Mouse (Mus musculus) kidney, postnatal 25 days (tissue): Measurements from ENCODE around the gene Exoc3l.

Source experiments
- DNase-seq, 2 experiments: peaks; one replicate each; pipeline ENCODE4 v3.0.0; 2021; ENCODE audit warnings: mixed read lengths in 2 of 2

Exoc3l gene

GRCm38 (mm10) chr8:105266775-105267174 lies 29.1 kb downstream of the Exoc3l start:
- DNase-seq: no peak

- peak in 1 of 2 experiments; percentile 59 for DNase-seq
These were observed 30.8 kb downstream of the Exoc3l start for GRCm38 (mm10) chr8:105265128-105265527.

GRCm38 (mm10) chr8:105264024-105264982 lies 31.6 kb downstream of the Exoc3l start, which contains the start of the genes Tradd and Fbxl8:
Tradd (minus strand) TSS chr8:105264609.
Fbxl8 (plus strand) TSS chr8:105264648.
- DNase-seq: peak; percentile 82 to 89

- DNase-seq: peak in 1 of 2 experiments; percentile 18
These were observed 32.5 kb downstream of the Exoc3l start for GRCm38 (mm10) chr8:105263244-105263912.

GRCm38 (mm10) chr8:105261326-105261980 lies 34.4 kb downstream of the Exoc3l start:
- DNase-seq: no peak

GRCm38 (mm10) chr8:105260371-105261099 lies 35.4 kb downstream of the Exoc3l start:
- no peak for DNase-seq

GRCm38 (mm10) chr8:105259721-105260320 lies 36.1 kb downstream of the Exoc3l start:
- peak; percentile 73 to 75 for DNase-seq

- DNase-seq: peak in 1 of 2 experiments; percentile 44
These were observed 36.8 kb downstream of the Exoc3l start for GRCm38 (mm10) chr8:105258911-105259720.

- no peak for DNase-seq
These were observed 38.4 kb downstream of the Exoc3l start for GRCm38 (mm10) chr8:105257318-105258114.

GRCm38 (mm10) chr8:105254966-105255350 lies 40.9 kb downstream of the Exoc3l start, which contains the start of gene B3gnt9:
B3gnt9 (minus strand) TSS chr8:105255153.
- peak; percentile 38 to 74 for DNase-seq

- peak; percentile 92 to 93 for DNase-seq
These were observed 41.5 kb downstream of the Exoc3l start for GRCm38 (mm10) chr8:105254152-105254965.

- DNase-seq: no peak
These were observed 42.1 kb downstream of the Exoc3l start for GRCm38 (mm10) chr8:105253766-105254151.

GRCm38 (mm10) chr8:105252680-105253537 lies 43.0 kb downstream of the Exoc3l start:
- DNase-seq: no peak

- DNase-seq: no peak
These were observed 43.9 kb downstream of the Exoc3l start for GRCm38 (mm10) chr8:105251954-105252353.

GRCm38 (mm10) chr8:105241016-105241415 lies 54.9 kb downstream of the Exoc3l start:
- no peak for DNase-seq
